Mouse (Mus musculus): ENCODE results near the gene Wbp1. TPM values are rescaled to one million over a fixed set of nuclear protein-coding genes. Genes with fewer than 3 reads are reported as not detected.

Wbp1 gene
- polyA plus RNA-seq, 1 experiment from 2014 or later = 94.5 TPM

- Histone ChIP-seq H3K27ac (replicated peaks in 1 of 2; ENCODE audit: control insufficient read depth in 1 of 2, insufficient read depth in 1 of 2, low read depth in 2 of 2, low read length in 2 of 2) (no peak overlapping the region), H3K4me1 (ENCODE audit: control insufficient read depth in 2 of 2, insufficient read depth in 2 of 2, low read length in 2 of 2) (peaks cover 0 to 16% of the 10 kb centered on the region in 2 experiments; a peak in 3 of 4 replicates), H3K4me2 (ENCODE audit: low read length) (no peak overlapping the region), H3K9me3 (ENCODE audit: control insufficient read depth, low read length) (no peaks in the 10 kb centered on the region), H3K27me3 (ENCODE audit: control insufficient read depth, insufficient read depth, low read length) (peaks cover 98% of the 10 kb centered on the region), H3K36me3 (ENCODE audit: control insufficient read depth, insufficient read depth, low read length) (no peaks in the 10 kb centered on the region), H3K4me3 (ENCODE audit: control insufficient read depth in 1 of 2, insufficient read depth in 1 of 2, low read depth in 1 of 2, low read length in 2 of 2) (peak overlapping the region in 1 of 2 experiments; percentile 11; a peak in 1 of 4 replicates), H3K9ac (ENCODE audit: low read length) (no peak overlapping the region)
- 0 out of 2 replicates have a peak, but pooled peaks have one; percentile 37 for ATAC-seq (ENCODE audit: insufficient number of reproducible peaks, insufficient read depth, low FRiP score, low read depth)
- WGBS = 1% methylated on average over 20 of the region's 24 CpGs
Observed at GRCm38 (mm10) chr6:83071220-83071619, 50.1 kb downstream of the Wbp1 start.

- Histone ChIP-seq H3K4me2 (ENCODE audit: low read length) (peak overlapping the region; percentile 40), H3K9ac (ENCODE audit: low read length) (no peak overlapping the region), H3K27ac (replicated peaks in 1 of 2; ENCODE audit: control insufficient read depth in 1 of 2, insufficient read depth in 1 of 2, low read depth in 2 of 2, low read length in 2 of 2) (no peak overlapping the region), H3K4me1 (ENCODE audit: control insufficient read depth in 2 of 2, insufficient read depth in 2 of 2, low read length in 2 of 2) (peaks cover 0 to 16% of the 10 kb centered on the region in 2 experiments; a peak in 3 of 4 replicates), H3K4me3 (ENCODE audit: control insufficient read depth in 1 of 2, insufficient read depth in 1 of 2, low read depth in 1 of 2, low read length in 2 of 2) (peak overlapping the region in 1 of 2 experiments; percentile 25; a peak in 2 of 4 replicates), H3K9me3 (ENCODE audit: control insufficient read depth, low read length) (no peaks in the 10 kb centered on the region), H3K27me3 (ENCODE audit: control insufficient read depth, insufficient read depth, low read length) (peaks cover 98% of the 10 kb centered on the region), H3K36me3 (ENCODE audit: control insufficient read depth, insufficient read depth, low read length) (no peaks in the 10 kb centered on the region)
- WGBS = under 1% methylated on average over 56 of the region's 58 CpGs
- ATAC-seq (ENCODE audit: insufficient number of reproducible peaks, insufficient read depth, low FRiP score, low read depth) = no peak
Observed at GRCm38 (mm10) chr6:83070311-83071219, 50.8 kb downstream of the Wbp1 start.

DNA sequence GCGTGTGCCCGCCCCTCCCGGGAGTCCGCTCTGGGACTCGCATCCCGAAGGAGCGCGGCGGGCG lies 51.3 kb downstream of the Wbp1 start, which contains the start of gene Tlx2:
TSS of gene Tlx2 (minus strand) at position 47 of the 64 bp plus-strand sequence.
- Histone ChIP-seq H3K27me3 (ENCODE audit: control insufficient read depth, insufficient read depth, low read length) (peaks cover 98% of the 10 kb centered on the region), H3K4me1 (ENCODE audit: control insufficient read depth in 2 of 2, insufficient read depth in 2 of 2, low read length in 2 of 2) (peaks cover 0 to 16% of the 10 kb centered on the region in 2 experiments; a peak in 3 of 4 replicates), H3K36me3 (ENCODE audit: control insufficient read depth, insufficient read depth, low read length) (no peaks in the 10 kb centered on the region), H3K4me2 (ENCODE audit: low read length) (peak within 1 kb of the TSS; percentile 55), H3K9me3 (ENCODE audit: control insufficient read depth, low read length) (no peaks in the 10 kb centered on the region), H3K9ac (ENCODE audit: low read length) (no peak within 1 kb of the TSS), H3K4me3 (ENCODE audit: control insufficient read depth in 1 of 2, insufficient read depth in 1 of 2, low read depth in 1 of 2, low read length in 2 of 2) (peak within 1 kb of the TSS in 1 of 2 experiments; percentile 25; a peak in 2 of 4 replicates), H3K27ac (replicated peaks in 1 of 2; ENCODE audit: control insufficient read depth in 1 of 2, insufficient read depth in 1 of 2, low read depth in 2 of 2, low read length in 2 of 2) (no peak within 1 kb of the TSS)
- WGBS = 0% methylated on average over 10 of the region's 10 CpGs
- no peak for ATAC-seq (ENCODE audit: insufficient number of reproducible peaks, insufficient read depth, low FRiP score, low read depth)

- H3K27ac ChIP-seq (replicated peaks in 1 of 2; ENCODE audit: control insufficient read depth in 1 of 2, insufficient read depth in 1 of 2, low read depth in 2 of 2, low read length in 2 of 2) = no peak overlapping the region
- no peaks in the 10 kb centered on the region for H3K36me3 ChIP-seq (ENCODE audit: control insufficient read depth, insufficient read depth, low read length)
- H3K9me3 ChIP-seq (ENCODE audit: control insufficient read depth, low read length) = no peaks in the 10 kb centered on the region
- peaks cover 0 to 16% of the 10 kb centered on the region in 2 experiments; a peak in 3 of 4 replicates for H3K4me1 ChIP-seq (ENCODE audit: control insufficient read depth in 2 of 2, insufficient read depth in 2 of 2, low read length in 2 of 2)
- peak overlapping the region; percentile 40 for H3K4me2 ChIP-seq (ENCODE audit: low read length)
- no peak for ATAC-seq (ENCODE audit: insufficient number of reproducible peaks, insufficient read depth, low FRiP score, low read depth)
- WGBS = under 1% methylated on average over 65 of the region's 69 CpGs
- H3K4me3 ChIP-seq (ENCODE audit: control insufficient read depth in 1 of 2, insufficient read depth in 1 of 2, low read depth in 1 of 2, low read length in 2 of 2) = peak overlapping the region in 1 of 2 experiments; percentile 25; a peak in 2 of 4 replicates
- H3K27me3 ChIP-seq (ENCODE audit: control insufficient read depth, insufficient read depth, low read length) = peaks cover 98% of the 10 kb centered on the region
- no peak overlapping the region for H3K9ac ChIP-seq (ENCODE audit: low read length)
Observed at GRCm38 (mm10) chr6:83069488-83070246, 51.7 kb downstream of the Wbp1 start.

MicroRNA genes within 50 kb of the gene (microRNA counts, 519-probe panel; counts per million panel counts)
- 322 counts per million, percentile 70 among the panel's probes with 10 or more counts for microRNA mmu-miR-3470a+mmu-miR-3470b

Small RNAs within 50 kb of the gene (microRNA-seq; reads per million reads assigned to microRNA genes)
- not detected for gene Mir3470a

Other genes starting within 250 kb of the Wbp1 start
- not detected in 2 replicates for gene Sema4f, start 181.8 kb downstream of the Wbp1 start, polyA plus RNA-seq (2014; fragmentation: Nextera tagmentation; extraction: Ambion mirVana)
- 0.35 and 1.4 TPM in 2 replicates for gene M1ap, start 174.7 kb downstream of the Wbp1 start, polyA plus RNA-seq (2014; fragmentation: Nextera tagmentation; extraction: Ambion mirVana)
- gene Dok1, start 88.1 kb downstream of the Wbp1 start, polyA plus RNA-seq (2014; fragmentation: Nextera tagmentation; extraction: Ambion mirVana) = 4.3 and 6.4 TPM in 2 replicates
- gene Loxl3, start 87.4 kb downstream of the Wbp1 start, polyA plus RNA-seq (2014; fragmentation: Nextera tagmentation; extraction: Ambion mirVana) = 3.8 and 6.2 TPM in 2 replicates
- 87.8 and 95.5 TPM in 2 replicates for gene Aup1, start 67.0 kb downstream of the Wbp1 start, polyA plus RNA-seq (2014; fragmentation: Nextera tagmentation; extraction: Ambion mirVana)
- gene Htra2, start 66.3 kb downstream of the Wbp1 start, polyA plus RNA-seq (2014; fragmentation: Nextera tagmentation; extraction: Ambion mirVana) = 42.8 and 47.6 TPM in 2 replicates
- gene Dqx1, start 63.7 kb downstream of the Wbp1 start, polyA plus RNA-seq (2014; fragmentation: Nextera tagmentation; extraction: Ambion mirVana) = 0.38 and 0.46 TPM in 2 replicates
- 0.30 and 1.9 TPM in 2 replicates for gene Tlx2, start 51.3 kb downstream of the Wbp1 start, polyA plus RNA-seq (2014; fragmentation: Nextera tagmentation; extraction: Ambion mirVana)
- 14.1 and 16.8 TPM in 2 replicates for gene Pcgf1, start 43.7 kb downstream of the Wbp1 start, polyA plus RNA-seq (2014; fragmentation: Nextera tagmentation; extraction: Ambion mirVana)
- 0.28 TPM in 1 of 2 replicates, not detected in the other for gene Lbx2, start 35.2 kb downstream of the Wbp1 start, polyA plus RNA-seq (2014; fragmentation: Nextera tagmentation; extraction: Ambion mirVana)
- 1.6 and 2.2 TPM in 2 replicates for gene Ccdc142, start 20.0 kb downstream of the Wbp1 start, polyA plus RNA-seq (2014; fragmentation: Nextera tagmentation; extraction: Ambion mirVana)
- 1.3 and 1.5 TPM in 2 replicates for gene Gm42688, start 19.9 kb downstream of the Wbp1 start, polyA plus RNA-seq (2014; fragmentation: Nextera tagmentation; extraction: Ambion mirVana)
- gene Mrpl53, start 12.5 kb downstream of the Wbp1 start, polyA plus RNA-seq (2014; fragmentation: Nextera tagmentation; extraction: Ambion mirVana) = 179 and 180 TPM in 2 replicates
- 17.8 and 21.6 TPM in 2 replicates for gene Mogs, start 6.1 kb downstream of the Wbp1 start, polyA plus RNA-seq (2014; fragmentation: Nextera tagmentation; extraction: Ambion mirVana)
- gene Ino80b, start 3.9 kb upstream of the Wbp1 start, polyA plus RNA-seq (2014; fragmentation: Nextera tagmentation; extraction: Ambion mirVana) = 10.3 and 11.3 TPM in 2 replicates
- gene Rtkn, start 13.9 kb upstream of the Wbp1 start, polyA plus RNA-seq (2014; fragmentation: Nextera tagmentation; extraction: Ambion mirVana) = 9.9 and 11.6 TPM in 2 replicates
- 6.0 and 6.2 TPM in 2 replicates for gene Wdr54, start 34.8 kb upstream of the Wbp1 start, polyA plus RNA-seq (2014; fragmentation: Nextera tagmentation; extraction: Ambion mirVana)
- 0.31 and 0.43 TPM in 2 replicates for gene 1700003E16Rik, start 34.8 kb upstream of the Wbp1 start, polyA plus RNA-seq (2014; fragmentation: Nextera tagmentation; extraction: Ambion mirVana)
- 53.1 and 60.2 TPM in 2 replicates for gene Dctn1, start 44.4 kb upstream of the Wbp1 start, polyA plus RNA-seq (2014; fragmentation: Nextera tagmentation; extraction: Ambion mirVana)
- 0.11 and 0.16 TPM in 2 replicates for gene Slc4a5, start 98.3 kb upstream of the Wbp1 start, polyA plus RNA-seq (2014; fragmentation: Nextera tagmentation; extraction: Ambion mirVana)
- gene Mthfd2, start 204.3 kb upstream of the Wbp1 start, polyA plus RNA-seq (2014; fragmentation: Nextera tagmentation; extraction: Ambion mirVana) = 23.2 and 24.1 TPM in 2 replicates
- 34.9 and 36.2 TPM in 2 replicates for gene Mob1a, start 204.5 kb upstream of the Wbp1 start, polyA plus RNA-seq (2014; fragmentation: Nextera tagmentation; extraction: Ambion mirVana)
- gene Bola3, start 227.6 kb upstream of the Wbp1 start, polyA plus RNA-seq (2014; fragmentation: Nextera tagmentation; extraction: Ambion mirVana) = 297 and 314 TPM in 2 replicates

All from heart, embryonic 14.5 days (tissue).